Mouse (Mus musculus): ENCODE results near the gene Prim2. TPM values are rescaled to one million over a fixed set of nuclear protein-coding genes. Genes with fewer than 3 reads are reported as not detected.
"Not testable (repeated sequence)": the region's sequence is repeated elsewhere in the genome, so short reads cannot be mapped to it uniquely, and the experiment has no call there.

The Prim2 gene
- polyA plus RNA-seq, 1 experiment from 2014 or later = 15.7 TPM

DNA sequence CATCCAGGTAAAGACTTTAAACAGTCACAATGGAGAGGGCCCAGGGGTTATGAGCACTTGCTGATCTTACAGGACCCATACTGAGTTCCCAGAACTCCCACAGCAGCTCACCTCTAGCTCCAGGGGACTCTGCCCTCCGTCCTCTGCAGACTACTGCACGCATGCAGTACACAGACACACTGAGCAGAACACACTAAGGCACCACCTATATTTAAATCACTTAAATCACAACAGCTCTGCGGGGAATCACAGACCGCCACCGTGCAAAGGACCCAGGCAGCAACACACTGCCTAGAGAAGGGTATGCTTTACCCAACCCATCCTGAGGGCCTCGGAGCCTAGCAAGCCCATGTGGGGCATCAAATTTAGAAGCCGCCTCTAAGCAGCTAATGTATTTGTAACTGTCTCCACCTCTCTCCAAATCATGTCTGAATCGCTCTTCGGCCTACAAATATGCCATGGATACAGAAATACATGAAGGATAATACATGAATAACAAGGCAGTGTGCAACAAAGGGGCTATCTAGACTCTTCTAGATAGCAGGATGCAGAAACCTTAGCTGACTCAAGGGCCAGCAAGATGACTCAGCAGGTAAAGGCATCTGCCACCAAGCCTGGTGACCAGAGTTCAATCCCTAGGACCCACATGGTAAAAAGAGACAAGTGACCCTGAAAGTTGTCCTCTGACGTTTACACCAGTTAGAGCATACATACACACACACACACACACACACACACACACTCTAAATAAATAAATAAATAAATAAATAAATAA lies 33.0 kb downstream of the Prim2 start:
- ATAC-seq (no peak), DNase-seq (no peak)
- no peak overlapping the region for H3K9ac ChIP-seq (replicated peaks)
- H3K9me3 ChIP-seq (ENCODE audit: low read length) = no peaks in the 10 kb centered on the region
- H3K27ac ChIP-seq (ENCODE audit: low read depth) = no peak overlapping the region
- peaks cover 5% of the 10 kb centered on the region for H3K4me1 ChIP-seq (ENCODE audit: insufficient read depth)
- no peak overlapping the region for H3K4me3 ChIP-seq (ENCODE audit: low read depth, low read length)
- 94% methylated on average over 10 of the region's 10 CpGs for WGBS (ENCODE audit: insufficient replicate concordance)
- TF ChIP-seq CTCF (IDR thresholded peaks at IDR 0.05; ENCODE audit: low read depth) (no peak), EP300 (IDR thresholded peaks at IDR 0.05; ENCODE audit: low read depth) (no peak)
- no peak overlapping the region for H3K4me2 ChIP-seq (ENCODE audit: low read depth, low read length)
- H3K27me3 ChIP-seq (ENCODE audit: insufficient read depth, low read length) = no peaks in the 10 kb centered on the region
- peaks cover 38% of the 10 kb centered on the region for H3K36me3 ChIP-seq (replicated peaks; ENCODE audit: insufficient read depth, low read length)

DNA sequence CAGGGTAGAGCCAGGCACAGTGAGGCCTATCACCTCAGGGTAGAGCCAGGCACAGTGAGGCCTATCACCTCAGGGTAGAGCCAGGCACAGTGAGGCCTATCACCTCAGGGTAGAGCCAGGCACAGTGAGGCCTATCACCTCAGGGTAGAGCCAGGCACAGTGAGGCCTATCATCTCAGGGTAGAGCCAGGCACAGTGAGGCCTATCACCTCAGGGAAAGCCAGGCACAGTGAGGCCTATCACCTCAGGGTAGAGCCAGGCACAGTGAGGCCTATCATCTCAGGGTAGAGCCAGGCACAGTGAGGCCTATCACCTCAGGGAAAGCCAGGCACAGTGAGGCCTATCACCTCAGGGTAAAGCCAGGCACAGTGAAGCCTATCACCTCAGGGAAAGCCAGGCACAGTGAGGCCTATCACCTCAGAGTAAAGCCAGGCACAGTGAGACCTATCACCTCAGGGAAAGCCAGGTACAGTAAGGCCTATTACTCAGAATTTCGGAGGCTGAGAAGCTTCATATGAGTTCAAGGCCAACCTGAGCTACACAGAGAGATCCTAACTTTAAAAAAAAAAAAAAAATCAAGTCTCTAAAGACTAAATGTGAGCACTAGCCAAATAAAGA lies 38.5 kb downstream of the Prim2 start:
- Histone ChIP-seq H3K27ac (ENCODE audit: low read depth) (peak overlapping the region; percentile 88), H3K36me3 (replicated peaks; ENCODE audit: insufficient read depth, low read length) (peaks cover 30% of the 10 kb centered on the region)
- WGBS (ENCODE audit: insufficient replicate concordance) = 66% methylated on average over 1 of the region's 1 CpGs
- H3K27me3 ChIP-seq (ENCODE audit: insufficient read depth, low read length); H3K4me1 ChIP-seq (ENCODE audit: insufficient read depth); H3K9me3 ChIP-seq (ENCODE audit: low read length); DNase-seq; H3K4me3 ChIP-seq (ENCODE audit: low read depth, low read length); H3K4me2 ChIP-seq (ENCODE audit: low read depth, low read length); H3K9ac ChIP-seq (replicated peaks): not testable (repeated sequence)
- 0 out of 2 replicates have a peak, but pooled peaks have one; percentile 29 for ATAC-seq
- peak; percentile 85 for TF ChIP-seq EP300 (IDR thresholded peaks at IDR 0.05; ENCODE audit: low read depth)

DNA sequence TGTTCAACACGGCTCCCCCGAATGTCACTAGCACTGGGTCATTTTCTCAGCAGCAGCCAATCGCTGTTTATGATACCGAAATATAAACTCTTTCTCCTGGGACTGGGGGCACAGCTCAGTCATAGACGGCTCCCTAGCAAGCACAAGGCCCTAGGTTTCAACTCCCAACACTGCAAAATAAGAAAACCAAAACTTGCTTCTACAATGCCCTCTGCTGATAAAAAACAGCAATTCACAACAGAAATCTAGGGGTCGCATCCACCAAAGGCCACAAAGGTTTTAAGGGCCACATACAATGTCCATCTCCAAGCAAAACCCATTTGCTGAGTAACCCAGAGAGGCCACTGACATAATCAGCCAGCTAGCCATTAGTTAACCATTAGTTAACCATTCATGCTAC lies 41.8 kb downstream of the Prim2 start:
- 60% methylated on average over 6 of the region's 6 CpGs for WGBS (ENCODE audit: insufficient replicate concordance)
- ATAC-seq (no peak), DNase-seq (no peak)
- peaks cover 17% of the 10 kb centered on the region for H3K4me1 ChIP-seq (ENCODE audit: insufficient read depth)
- H3K4me2 ChIP-seq (ENCODE audit: low read depth, low read length) = no peak overlapping the region
- peak overlapping the region; percentile 52 for H3K27ac ChIP-seq (ENCODE audit: low read depth)
- no peak overlapping the region for H3K9ac ChIP-seq (replicated peaks)
- no peak overlapping the region for H3K4me3 ChIP-seq (ENCODE audit: low read depth, low read length)
- no peaks in the 10 kb centered on the region for H3K27me3 ChIP-seq (ENCODE audit: insufficient read depth, low read length)
- H3K36me3 ChIP-seq (replicated peaks; ENCODE audit: insufficient read depth, low read length) = peaks cover 23% of the 10 kb centered on the region
- no peak for TF ChIP-seq EP300 (IDR thresholded peaks at IDR 0.05; ENCODE audit: low read depth)
- peak; percentile 37 for TF ChIP-seq CTCF (IDR thresholded peaks at IDR 0.05; ENCODE audit: low read depth)
- H3K9me3 ChIP-seq (ENCODE audit: low read length) = no peaks in the 10 kb centered on the region

DNA sequence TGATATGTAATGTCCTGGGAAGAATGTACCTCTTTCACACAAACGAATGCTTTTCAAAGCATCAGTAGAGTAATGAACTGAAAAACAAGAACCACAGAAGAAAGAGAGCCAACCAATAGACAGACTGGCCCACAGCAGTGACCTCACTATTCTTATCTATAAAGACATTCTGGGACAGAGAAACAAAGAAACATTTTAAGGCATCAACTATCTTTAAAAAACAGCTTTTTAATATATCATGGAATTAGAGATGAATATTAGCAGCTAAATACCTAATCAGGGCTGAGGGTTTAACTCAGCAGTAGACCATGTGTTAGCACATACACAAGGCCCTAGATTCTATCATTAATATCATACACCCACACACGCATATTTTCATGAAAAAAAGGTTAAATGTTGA lies 42.5 kb downstream of the Prim2 start:
- H3K4me1 ChIP-seq (ENCODE audit: insufficient read depth) = peaks cover 13% of the 10 kb centered on the region
- no peaks in the 10 kb centered on the region for H3K9me3 ChIP-seq (ENCODE audit: low read length)
- WGBS (ENCODE audit: insufficient replicate concordance) = 46% methylated on average over 2 of the region's 2 CpGs
- TF ChIP-seq CTCF (IDR thresholded peaks at IDR 0.05; ENCODE audit: low read depth) (no peak), EP300 (IDR thresholded peaks at IDR 0.05; ENCODE audit: low read depth) (peak; percentile 88)
- H3K36me3 ChIP-seq (replicated peaks; ENCODE audit: insufficient read depth, low read length) = peaks cover 23% of the 10 kb centered on the region
- peak overlapping the region; percentile 13; the same call in 1 of the 2 replicates for H3K27ac ChIP-seq (ENCODE audit: low read depth)
- DNase-seq = no peak
- peak; percentile 53 for ATAC-seq
- no peak overlapping the region for H3K9ac ChIP-seq (replicated peaks)
- no peaks in the 10 kb centered on the region for H3K27me3 ChIP-seq (ENCODE audit: insufficient read depth, low read length)
- H3K4me3 ChIP-seq (ENCODE audit: low read depth, low read length) = no peak overlapping the region
- no peak overlapping the region for H3K4me2 ChIP-seq (ENCODE audit: low read depth, low read length)

DNA sequence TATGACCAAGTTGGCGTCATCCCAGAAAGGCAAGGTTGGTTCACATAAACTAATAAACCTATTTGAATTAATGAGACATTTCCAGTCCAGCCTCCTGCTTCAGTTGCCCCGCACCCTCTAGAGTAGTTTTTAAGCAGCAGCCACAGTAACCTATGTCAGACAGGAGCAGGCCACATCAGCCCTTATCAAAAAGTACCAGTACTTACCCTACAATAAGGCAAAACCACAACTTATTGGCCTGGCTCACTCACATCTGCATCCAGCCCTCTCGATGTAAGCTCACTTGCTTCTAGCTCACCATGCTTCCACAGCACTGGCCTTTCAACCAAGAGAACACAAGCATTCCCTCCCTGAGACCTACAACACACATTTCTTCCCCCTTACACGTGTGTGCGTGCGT lies 44.7 kb downstream of the Prim2 start:
- Histone ChIP-seq H3K27me3 (ENCODE audit: insufficient read depth, low read length) (no peaks in the 10 kb centered on the region), H3K4me3 (ENCODE audit: low read depth, low read length) (no peak overlapping the region), H3K4me2 (ENCODE audit: low read depth, low read length) (no peak overlapping the region; the same call in 1 of the 2 replicates), H3K9ac (replicated peaks) (no peak overlapping the region), H3K9me3 (ENCODE audit: low read length) (no peaks in the 10 kb centered on the region), H3K4me1 (ENCODE audit: insufficient read depth) (peaks cover 12% of the 10 kb centered on the region), H3K27ac (ENCODE audit: low read depth) (peak overlapping the region; percentile 46; the same call in 1 of the 2 replicates), H3K36me3 (replicated peaks; ENCODE audit: insufficient read depth, low read length) (peaks cover 20% of the 10 kb centered on the region)
- 70% methylated on average over 6 of the region's 6 CpGs for WGBS (ENCODE audit: insufficient replicate concordance)
- ATAC-seq (peak; percentile 91), DNase-seq (no peak)
- TF ChIP-seq CTCF (IDR thresholded peaks at IDR 0.05; ENCODE audit: low read depth) (no peak), EP300 (IDR thresholded peaks at IDR 0.05; ENCODE audit: low read depth) (peak; percentile 92)

DNA sequence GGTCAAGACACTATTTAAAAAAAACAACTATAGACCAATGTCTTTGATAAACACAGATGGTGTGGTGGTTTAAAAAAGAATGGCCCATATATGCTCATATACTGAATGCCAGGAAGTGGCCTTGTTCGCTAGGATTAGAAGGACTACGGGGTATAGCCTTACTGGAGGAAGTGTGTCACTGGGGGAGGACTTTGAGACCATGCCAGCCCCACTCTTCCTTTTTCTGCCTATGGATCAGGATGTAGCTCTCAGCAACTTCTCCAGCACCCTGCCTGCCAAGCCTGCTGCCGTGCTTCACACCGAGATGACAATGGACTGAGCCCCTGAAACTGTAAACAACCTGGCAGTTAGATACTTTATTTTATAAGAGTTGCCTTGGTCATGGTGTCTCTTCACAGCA lies 45.2 kb downstream of the Prim2 start:
- H3K4me1 ChIP-seq (ENCODE audit: insufficient read depth) = peaks cover 12% of the 10 kb centered on the region
- 60% methylated on average over 4 of the region's 4 CpGs for WGBS (ENCODE audit: insufficient replicate concordance)

More for the DNA sequence above, 45.2 kb downstream of the Prim2 start:
- ATAC-seq (0 out of 2 replicates have a peak, but pooled peaks have one; percentile 12), DNase-seq (no peak)
- H3K27ac ChIP-seq (ENCODE audit: low read depth) = peak overlapping the region; percentile 46; the same call in 1 of the 2 replicates
- H3K9ac ChIP-seq (replicated peaks) = no peak overlapping the region
- no peak overlapping the region for H3K4me3 ChIP-seq (ENCODE audit: low read depth, low read length)
- no peaks in the 10 kb centered on the region for H3K27me3 ChIP-seq (ENCODE audit: insufficient read depth, low read length)
- TF ChIP-seq CTCF (IDR thresholded peaks at IDR 0.05; ENCODE audit: low read depth) (no peak), EP300 (IDR thresholded peaks at IDR 0.05; ENCODE audit: low read depth) (no peak)
- peaks cover 16% of the 10 kb centered on the region for H3K36me3 ChIP-seq (replicated peaks; ENCODE audit: insufficient read depth, low read length)
- no peaks in the 10 kb centered on the region for H3K9me3 ChIP-seq (ENCODE audit: low read length)
- H3K4me2 ChIP-seq (ENCODE audit: low read depth, low read length) = no peak overlapping the region

Measured in liver, postnatal 0 days (tissue).